Mouse (Mus musculus) Patski (cell line): ENCODE data around the gene Zbtb3. TPM values are rescaled to one million over a fixed set of nuclear protein-coding genes. Genes with fewer than 3 reads are reported as not detected.

Experiments used
- ATAC-seq: fragments of 100-300 bp; one replicate; pipeline ENCODE4 v1.8.0; 2021
- CTCF ChIA-PET: fragments of 350-600 bp; sonication (Branson Sonifier 250); formaldehyde crosslinking; loops from one replicate; lab custom pipeline; 2022; ENCODE audit warnings: inconsistent platforms; lab: Charles Lee
- POLR2A ChIA-PET: fragments of 350-600 bp; sonication (Branson Sonifier 250); formaldehyde crosslinking; loops from one replicate; lab custom pipeline; 2022; ENCODE audit warnings: antibody characterized with exemption, inconsistent platforms; lab: Charles Lee
- DNase-seq: peaks from one replicate; pipeline ENCODE4 v3.0.0-alpha.2; 2011; ENCODE audit warnings: low read depth, low spot score
- H3K27me3 ChIP-seq: fragments of 371-371 bp; one replicate; pipeline ENCODE4 v1.5.1; 2021
- CTCF ChIP-seq: fragments of 100-300 bp; IDR thresholded peaks from one replicate; pipeline ENCODE4 v1.5.1; 2021
- in situ Hi-C: fragments of 300-500 bp; cut with MboI; formaldehyde crosslinking; loops from 3 replicates; pipeline ENCODE4 v1.11.1; 2018; ENCODE audit warnings: low pct_unique_long_range_greater_than_20kb, mixed read lengths
- polyA plus RNA-seq: library from polyadenylated mRNA; unstranded; gene quantifications from one replicate; pipeline ENCODE4 v1.2.3, GENCODE M21; 2021

Zbtb3 gene
- polyA plus RNA-seq, 1 experiment from 2014 or later = 5.0 TPM

DNA sequence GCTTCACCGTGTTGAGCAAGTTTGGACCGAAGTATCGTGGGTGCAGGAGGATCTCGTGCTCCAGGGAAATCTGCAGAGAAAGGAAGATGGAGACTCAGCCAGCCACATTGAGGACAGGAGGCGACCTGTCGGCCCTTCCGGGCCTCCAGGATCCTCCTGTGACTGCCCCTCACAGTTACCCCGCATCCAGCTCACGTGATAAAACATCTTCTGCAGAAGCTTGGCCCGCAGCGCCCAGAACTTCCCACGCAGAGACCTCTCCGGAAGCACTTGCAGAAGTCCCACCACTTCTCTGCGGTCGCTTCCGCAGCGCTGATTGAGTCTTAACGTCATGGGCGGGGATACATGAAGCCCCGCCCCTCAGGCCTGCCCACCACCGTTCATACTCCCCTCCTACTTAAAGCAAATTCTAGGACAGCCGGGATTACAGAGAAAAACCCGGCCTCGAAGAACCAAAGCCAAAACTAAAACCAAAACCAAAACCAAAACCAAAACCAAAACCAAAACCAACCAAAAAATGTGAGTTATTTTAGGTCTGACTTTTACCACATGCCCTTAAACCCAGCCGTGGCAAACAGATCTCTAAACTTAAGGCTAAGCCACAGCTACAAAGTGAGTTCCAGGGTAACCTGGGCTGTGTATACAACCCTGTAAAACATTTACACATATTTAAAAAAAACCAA lies 4.0 kb upstream of the Zbtb3 start, which contains the start of gene Polr2g:
TSS of gene Polr2g (minus strand) at position 314 of the 683 bp plus-strand sequence.
- in situ Hi-C loops = no loop called here
- DNase-seq (no peak), ATAC-seq (peak; percentile 63)
- no peaks in the 10 kb centered on the region for H3K27me3 ChIP-seq
- no peak for TF ChIP-seq CTCF
- CTCF ChIA-PET = interaction anchor here (0.6 to 4.9 kb wide), 10 partner anchors 10 to 81 kb away, joined by 3 to 26 read pairs (median 4); partner anchors contain the start of gene Taf6l
- POLR2A ChIA-PET = interaction anchor here (0.6 to 2.3 kb wide), 10 partner anchors 9 to 25 kb away, joined by 3 to 7 read pairs (median 5); partner anchors contain the start of genes Hnrnpul2 and Taf6l

DNA sequence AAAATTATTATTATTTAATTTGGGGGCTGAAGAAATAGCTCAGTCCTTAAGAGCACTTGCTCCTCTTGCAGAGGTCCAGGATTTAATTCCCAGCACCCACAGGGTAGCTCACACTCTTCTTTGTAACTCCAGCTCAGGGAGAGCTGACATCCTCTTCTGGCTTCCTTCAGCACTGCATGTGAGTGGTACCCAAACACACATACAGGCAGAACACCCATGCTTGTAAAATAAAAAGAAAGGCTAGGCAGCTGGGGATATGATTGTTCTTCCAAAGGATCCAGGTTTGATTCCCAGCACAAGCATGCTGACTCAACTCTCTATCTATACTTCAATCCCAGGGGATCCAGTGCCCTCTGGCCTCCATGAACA lies 3.4 kb upstream of the Zbtb3 start:
- ATAC-seq (no peak), DNase-seq (no peak)
- H3K27me3 ChIP-seq = no peaks in the 10 kb centered on the region
- CTCF ChIA-PET = interaction anchor here (0.6 to 4.9 kb wide), 9 partner anchors 10 to 81 kb away, joined by 3 to 26 read pairs (median 4); partner anchors contain the start of genes Nxf1 and Taf6l
- POLR2A ChIA-PET = interaction anchor here (0.5 to 2.3 kb wide), 7 partner anchors 9 to 1218 kb away, joined by 3 to 7 read pairs (median 5); partner anchors contain the start of genes Hnrnpul2 and Taf6l
- in situ Hi-C loops = no loop called here
- TF ChIP-seq CTCF = no peak

DNA sequence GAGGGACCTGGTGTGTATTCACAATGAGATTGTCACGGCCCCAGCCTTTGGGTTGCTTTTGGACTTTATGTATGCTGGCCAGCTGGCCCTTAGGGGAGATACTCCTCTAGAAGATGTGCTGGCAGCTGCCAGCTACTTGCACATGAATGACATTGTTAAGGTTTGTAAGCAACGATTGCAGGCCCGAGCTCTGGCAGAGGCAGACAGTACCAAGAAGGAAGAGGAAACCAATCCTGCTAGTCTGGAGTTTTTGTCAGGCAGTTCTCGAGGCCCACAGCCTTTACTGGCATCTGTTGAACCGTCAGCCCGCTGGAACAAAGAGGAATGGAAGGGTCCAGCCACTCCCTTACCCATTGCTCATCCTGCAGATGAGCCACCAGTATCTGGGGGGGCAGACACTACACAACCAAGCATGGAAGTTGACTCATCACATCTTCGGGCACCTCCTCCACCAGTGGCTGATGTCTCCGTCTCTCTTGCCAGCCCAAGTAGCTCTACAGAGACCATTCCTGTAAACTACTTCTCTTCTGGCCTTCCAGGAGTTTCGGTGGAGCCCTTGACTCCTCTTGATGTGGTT lies 937 bp downstream of the Zbtb3 start:
- in situ Hi-C loops = no loop called here
- CTCF ChIA-PET = interaction anchor here (1.5 kb wide), 1 partner anchor 14 kb away, joined by 3 read pairs; no protein-coding TSS in a partner anchor
- ATAC-seq (no peak), DNase-seq (no peak)
- no peaks in the 10 kb centered on the region for H3K27me3 ChIP-seq
- POLR2A ChIA-PET = interaction anchor here (1.1 to 1.4 kb wide), 3 partner anchors 10 to 32 kb away, joined by 3 to 7 read pairs (median 3); partner anchors contain the start of genes Tmem223 and Ttc9c
- TF ChIP-seq CTCF = no peak

DNA sequence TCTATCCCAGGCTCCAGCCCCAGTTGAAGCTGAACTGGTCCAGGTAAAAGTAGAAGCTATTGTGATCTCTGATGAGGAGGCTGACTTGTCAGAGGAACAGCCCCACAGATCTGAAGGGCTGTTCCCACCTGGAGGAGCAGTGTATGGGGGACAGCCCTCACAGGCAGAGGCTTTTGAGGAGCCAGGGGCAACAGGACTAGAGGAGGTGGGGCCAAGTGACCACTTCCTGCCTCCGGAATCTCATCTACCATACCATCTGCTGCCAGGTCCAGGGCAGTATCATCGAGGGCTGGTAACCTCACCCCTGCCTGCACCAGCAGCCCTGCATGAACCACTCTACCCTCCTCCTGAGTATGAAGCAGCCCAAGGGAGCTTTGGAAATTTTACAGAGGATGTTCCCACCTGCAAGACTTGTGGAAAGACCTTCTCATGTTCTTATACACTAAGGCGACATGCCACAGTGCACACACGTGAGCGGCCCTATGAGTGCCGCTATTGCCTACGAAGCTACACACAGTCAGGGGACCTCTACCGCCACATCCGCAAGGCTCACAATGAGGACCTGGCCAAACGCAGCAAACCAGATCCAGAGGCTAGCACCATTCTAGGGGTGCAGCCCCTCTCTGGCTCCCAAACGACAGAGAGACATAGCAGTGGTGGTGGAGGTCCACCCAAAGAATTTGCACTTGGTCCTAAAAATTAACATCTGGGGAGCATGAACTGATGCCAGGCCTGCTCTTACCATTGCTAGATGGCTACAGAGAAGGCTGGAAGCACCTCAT lies 1.7 kb downstream of the Zbtb3 start:
- no peak for TF ChIP-seq CTCF
- CTCF ChIA-PET = no interaction called here
- DNase-seq = no peak
- H3K27me3 ChIP-seq = no peaks in the 10 kb centered on the region
- POLR2A ChIA-PET = interaction anchor here (0.6 kb wide), 1 partner anchor 52 kb away, joined by 3 read pairs; no protein-coding TSS in a partner anchor
- ATAC-seq = no peak
- in situ Hi-C loops = no loop called here

DNA sequence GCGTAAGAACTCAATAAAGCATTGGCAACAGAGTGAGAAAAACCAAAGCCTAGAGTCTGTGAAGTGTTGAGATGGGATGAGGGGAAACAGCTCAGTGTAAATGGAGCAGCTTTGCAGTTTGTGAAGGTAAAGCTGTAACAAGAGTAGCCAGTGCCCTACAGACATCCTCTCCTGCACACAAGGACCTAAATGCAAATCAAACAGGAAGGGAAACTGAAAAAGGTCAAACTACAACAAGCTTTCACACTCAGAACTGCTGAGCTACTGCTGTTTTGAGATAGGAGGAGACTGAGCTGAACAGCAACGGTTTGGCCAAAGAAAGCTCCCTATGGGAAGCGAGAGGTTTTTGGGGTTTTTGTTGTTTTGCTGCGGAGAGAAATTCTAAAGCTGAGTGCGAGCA lies 4.5 kb downstream of the Zbtb3 start:
- no peak for DNase-seq
- H3K27me3 ChIP-seq = no peaks in the 10 kb centered on the region
- in situ Hi-C loops = no loop called here
- no peak for ATAC-seq
- CTCF ChIA-PET = interaction anchor here (1.0 to 1.9 kb wide), 3 partner anchors 10 to 89 kb away, joined by 3 to 7 read pairs (median 4); partner anchors contain the start of gene Nxf1
- TF ChIP-seq CTCF = no peak
- POLR2A ChIA-PET = interaction anchor here (0.7 to 2.1 kb wide), 3 partner anchors 9 to 32 kb away, joined by 3 to 7 read pairs (median 3); partner anchors contain the start of genes Polr2g and Ttc9c

DNA sequence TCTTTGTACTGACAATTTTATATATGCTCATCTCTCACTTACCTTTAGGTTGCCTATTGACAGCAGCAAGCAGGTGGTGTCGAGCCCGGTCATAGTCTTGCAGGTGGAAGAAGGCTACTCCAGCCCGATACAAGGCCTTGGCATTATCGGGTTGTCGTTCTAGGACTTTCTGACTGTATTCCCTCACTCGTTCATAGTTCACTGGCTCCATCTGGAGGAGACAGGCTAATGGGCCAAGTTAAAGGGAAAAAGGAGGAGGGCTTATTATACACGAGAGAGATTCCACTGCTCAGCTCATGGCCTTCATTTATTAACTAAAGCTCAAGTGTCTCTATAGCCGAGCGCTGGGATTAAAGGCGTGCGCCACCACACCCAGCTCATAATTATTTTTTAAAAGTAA lies 13.5 kb downstream of the Zbtb3 start:
- in situ Hi-C loops = loop anchor here (5.0 to 10.0 kb wide), 2 partner anchors 64 to 241 kb away; no protein-coding TSS in a partner anchor
- POLR2A ChIA-PET = no interaction called here
- ATAC-seq (no peak), DNase-seq (no peak)
- CTCF ChIA-PET = interaction anchor here (0.8 to 1.6 kb wide), 7 partner anchors 9 to 102 kb away, joined by 3 to 7 read pairs (median 4); partner anchors contain the start of gene Tmem179b
- H3K27me3 ChIP-seq = no peaks in the 10 kb centered on the region
- TF ChIP-seq CTCF = no peak

DNA sequence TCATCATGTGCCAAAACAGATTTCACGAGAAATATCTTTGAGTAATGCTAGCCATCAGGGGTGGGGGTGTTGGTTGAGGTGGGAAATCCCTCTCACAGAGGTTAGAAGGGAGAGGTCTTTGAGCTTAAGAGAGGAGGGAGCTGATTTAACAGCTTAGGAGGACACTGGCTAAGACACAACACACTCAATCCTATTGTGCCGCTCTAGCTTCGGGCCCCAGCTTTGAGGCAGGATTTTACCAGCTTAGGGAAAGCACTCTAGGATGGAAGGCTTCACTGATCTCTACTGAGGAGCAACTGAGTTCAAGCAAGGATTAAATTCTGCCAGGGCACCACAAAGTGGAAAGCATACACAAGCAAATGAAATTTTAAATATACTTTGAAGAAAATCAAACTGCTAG lies 14.6 kb downstream of the Zbtb3 start:
- ChIA-PET CTCF (interaction anchor here (0.8 to 1.6 kb wide), 5 partner anchors 10 to 99 kb away, joined by 3 to 7 read pairs (median 4); partner anchors contain the start of gene Zbtb3), POLR2A (interaction anchor here (1.0 kb wide), 1 partner anchor 63 kb away, joined by 3 read pairs; no protein-coding TSS in a partner anchor)
- no peaks in the 10 kb centered on the region for H3K27me3 ChIP-seq
- no peak for TF ChIP-seq CTCF
- ATAC-seq (no peak), DNase-seq (no peak)
- in situ Hi-C loops = loop anchor here (5.0 to 10.0 kb wide), 2 partner anchors 65 to 242 kb away; no protein-coding TSS in a partner anchor

DNA sequence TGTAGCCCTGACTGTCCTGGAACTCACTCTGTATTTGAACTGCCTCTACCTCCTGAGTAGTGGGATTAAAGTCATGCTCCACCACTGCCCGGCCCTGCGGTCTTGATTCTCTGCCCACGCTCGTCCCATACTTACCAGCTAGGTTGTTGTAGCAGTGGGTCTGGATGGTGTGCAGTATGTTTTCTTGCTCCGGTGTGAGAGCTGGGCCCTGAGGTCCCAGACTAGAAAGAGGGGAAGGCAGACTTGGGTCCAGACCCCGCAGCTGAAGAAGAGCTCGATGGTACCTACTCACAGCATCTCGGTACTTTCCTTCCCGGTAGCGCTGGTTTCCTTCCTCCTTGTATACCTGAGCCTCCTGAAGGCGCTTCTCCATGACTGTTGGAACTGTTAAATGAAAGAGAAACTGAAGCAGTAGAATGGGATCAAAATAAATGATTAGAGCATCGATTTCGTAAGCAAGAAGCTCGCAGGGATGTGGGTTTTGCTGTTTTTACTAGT lies 16.0 kb downstream of the Zbtb3 start:
- H3K27me3 ChIP-seq = no peaks in the 10 kb centered on the region
- ATAC-seq = no peak
- DNase-seq = no peak
- no peak for TF ChIP-seq CTCF
- ChIA-PET CTCF (no interaction called here), POLR2A (interaction anchor here (1.0 to 2.1 kb wide), 4 partner anchors 9 to 20 kb away, joined by 3 to 7 read pairs (median 4); partner anchors contain the start of gene Gng3)
- in situ Hi-C loops = loop anchor here (5.0 to 10.0 kb wide), 2 partner anchors 66 to 244 kb away; no protein-coding TSS in a partner anchor
